Mouse (Mus musculus): ENCODE results near the gene Atp2c2.

The Atp2c2 gene

GRCm38 (mm10) chr8:119743291-119744026, 43.6 kb downstream of the Atp2c2 start:
- DNase-seq = peak; percentile 60

GRCm38 (mm10) chr8:119744604-119745003, 44.8 kb downstream of the Atp2c2 start:
- DNase-seq = no peak

GRCm38 (mm10) chr8:119755238-119756146, 55.7 kb downstream of the Atp2c2 start:
- DNase-seq = no peak

GRCm38 (mm10) chr8:119756147-119756461, 56.3 kb downstream of the Atp2c2 start:
- DNase-seq = no peak

- DNase-seq = no peak
These were observed 56.7 kb downstream of the Atp2c2 start for GRCm38 (mm10) chr8:119756538-119756937.

- no peak for DNase-seq
These were observed 61.9 kb downstream of the Atp2c2 start for GRCm38 (mm10) chr8:119761692-119762091.

- no peak for DNase-seq
These were observed 62.7 kb downstream of the Atp2c2 start for GRCm38 (mm10) chr8:119762226-119763220.

- no peak for DNase-seq
These were observed 65.5 kb downstream of the Atp2c2 start for GRCm38 (mm10) chr8:119765311-119765710.

GRCm38 (mm10) chr8:119765761-119766444, 66.1 kb downstream of the Atp2c2 start:
- no peak for DNase-seq

GRCm38 (mm10) chr8:119776668-119777245, 76.9 kb downstream of the Atp2c2 start:
- no peak for DNase-seq

GRCm38 (mm10) chr8:119777765-119778164, 78.0 kb downstream of the Atp2c2 start:
- DNase-seq = no peak

GRCm38 (mm10) chr8:119778263-119778662, 78.5 kb downstream of the Atp2c2 start, which contains the start of gene Tldc1:
Gene Tldc1, minus strand, starts transcription at chr8:119778416.
- DNase-seq = peak; percentile 99

- peak; percentile 83 for DNase-seq
These were observed 79.4 kb downstream of the Atp2c2 start for GRCm38 (mm10) chr8:119779013-119779737.

GRCm38 (mm10) chr8:119780402-119781049, 80.7 kb downstream of the Atp2c2 start:
- no peak for DNase-seq

- DNase-seq = no peak
These were observed 81.5 kb downstream of the Atp2c2 start for GRCm38 (mm10) chr8:119781086-119781840.

GRCm38 (mm10) chr8:119782715-119783114, 82.9 kb downstream of the Atp2c2 start:
- peak; percentile 88 for DNase-seq

GRCm38 (mm10) chr8:119783579-119783978, 83.8 kb downstream of the Atp2c2 start:
- DNase-seq = no peak

- DNase-seq = no peak
These were observed 84.3 kb downstream of the Atp2c2 start for GRCm38 (mm10) chr8:119784141-119784574.

- DNase-seq = no peak
These were observed 84.9 kb downstream of the Atp2c2 start for GRCm38 (mm10) chr8:119784676-119785075.

Data from right cerebral cortex, postnatal 14 days (tissue).